Comparison of ENCODE assay signal across 11 mouse cellular contexts in genomic region chr14:121505485-121505860, GRCm38 (mm10). TPM values are rescaled to one million over a fixed set of nuclear protein-coding genes. Genes with fewer than 3 reads are reported as not detected.
A peak's percentile ranks its signal among the peaks of the same experiment; 100 is the strongest.
DNase-seq lines count a peak whose midpoint lies in the region; ATAC-seq lines count a peak whose summit lies in the region.
"Had no signal": no experiment of that assay in that cellular context is flagged by ENCODE, and none has a peak within 500 bp of the region (broad histone marks: within the 10 kb centered on the region; RNA-seq: fewer than 3 reads in every experiment).

No protein-coding gene starts in this region.

- H3K27me3 ChIP-seq in heart, embryonic 10.5 days (ENCODE audit: insufficient read depth, poor library complexity, severe bottlenecking) = peaks cover 49% of the 10 kb centered on the region
- peaks cover 35% of the 10 kb centered on the region for H3K27me3 ChIP-seq in lung, embryonic 15.5 days
- peaks cover 55% of the 10 kb centered on the region for H3K27me3 ChIP-seq in liver, embryonic 12.5 days (replicated peaks)
- H3K27me3 ChIP-seq in stomach, embryonic 15.5 days (replicated peaks) = peaks cover 19% of the 10 kb centered on the region

- DNase-seq in heart, embryonic 10.5 days (ENCODE audit: low spot score) = no peak
- no peak for DNase-seq in heart, adult 11 months
- no peak for DNase-seq in lung, postnatal 4 days
- DNase-seq in layer of hippocampus, adult 11-12 months (ENCODE audit: low spot score) = no peak
- no peak for DNase-seq in thymus, postnatal 10 days (ENCODE audit: low spot score in 2 of 2)
- DNase-seq: gastrocnemius, adult 2 months had no signal

- ATAC-seq in lung, embryonic 15.5 days (ENCODE audit: borderline replicate concordance, extremely low read depth, low FRiP score, low TSS enrichment) = no peak
- ATAC-seq in liver, embryonic 12.5 days = no peak
- ATAC-seq in stomach, embryonic 15.5 days (ENCODE audit: insufficient read depth, low FRiP score, low read depth) = no peak

- 21% methylated on average over 9 of the region's 9 CpGs for WGBS in heart, embryonic 10.5 days
- WGBS in lung, embryonic 15.5 days = 27% methylated on average over 9 of the region's 9 CpGs
- WGBS in liver, embryonic 12.5 days (ENCODE audit: insufficient replicate concordance) = 16% methylated on average over 9 of the region's 9 CpGs
- WGBS in stomach, embryonic 15.5 days = 41% methylated on average over 9 of the region's 9 CpGs

- peaks cover 23% of the 10 kb centered on the region for H3K4me1 ChIP-seq in heart, embryonic 10.5 days
- no peaks in the 10 kb centered on the region for H3K4me1 ChIP-seq in lung, embryonic 15.5 days
- H3K4me1 ChIP-seq in liver, embryonic 12.5 days = no peaks in the 10 kb centered on the region
- no peaks in the 10 kb centered on the region for H3K4me1 ChIP-seq in stomach, embryonic 15.5 days

- peak overlapping the region; percentile 59 for H3K4me2 ChIP-seq in lung, embryonic 15.5 days
- H3K4me2 ChIP-seq in liver, embryonic 12.5 days = peak overlapping the region; percentile 44
- peak overlapping the region; percentile 52; the same call in 1 of the 2 replicates for H3K4me2 ChIP-seq in stomach, embryonic 15.5 days

- no peak overlapping the region for H3K27ac ChIP-seq in heart, embryonic 10.5 days
- H3K27ac ChIP-seq in lung, embryonic 15.5 days = no peak overlapping the region
- H3K27ac ChIP-seq in liver, embryonic 12.5 days = no peak overlapping the region
- H3K27ac ChIP-seq in stomach, embryonic 15.5 days = no peak overlapping the region
- H3K27ac ChIP-seq: gastrocnemius, adult 2 months; neural tube, embryonic 13.5 days had no signal

- no peak overlapping the region for H3K9ac ChIP-seq in lung, embryonic 15.5 days
- H3K9ac ChIP-seq in liver, embryonic 12.5 days = no peak overlapping the region
- no peak overlapping the region for H3K9ac ChIP-seq in stomach, embryonic 15.5 days
- H3K9ac ChIP-seq: neural tube, embryonic 13.5 days had no signal

- no peaks in the 10 kb centered on the region for H3K36me3 ChIP-seq in heart, embryonic 10.5 days
- no peaks in the 10 kb centered on the region for H3K36me3 ChIP-seq in lung, embryonic 15.5 days
- no peaks in the 10 kb centered on the region for H3K36me3 ChIP-seq in liver, embryonic 12.5 days
- no peaks in the 10 kb centered on the region for H3K36me3 ChIP-seq in stomach, embryonic 15.5 days
- H3K36me3 ChIP-seq: neural tube, embryonic 13.5 days had no signal

- no peaks in the 10 kb centered on the region for H3K9me3 ChIP-seq in heart, embryonic 10.5 days
- H3K9me3 ChIP-seq in lung, embryonic 15.5 days = no peaks in the 10 kb centered on the region
- H3K9me3 ChIP-seq in liver, embryonic 12.5 days (replicated peaks) = no peaks in the 10 kb centered on the region
- H3K9me3 ChIP-seq in stomach, embryonic 15.5 days = no peaks in the 10 kb centered on the region
- H3K9me3 ChIP-seq: neural tube, embryonic 13.5 days had no signal

- H3K4me3 ChIP-seq in heart, embryonic 10.5 days = peak overlapping the region; percentile 46
- peak overlapping the region; percentile 28; the same call in 1 of the 2 replicates for H3K4me3 ChIP-seq in lung, embryonic 15.5 days
- H3K4me3 ChIP-seq in liver, embryonic 12.5 days = no peak overlapping the region
- H3K4me3 ChIP-seq in stomach, embryonic 15.5 days (replicated peaks) = peak overlapping the region; percentile 27; the same call in 1 of the 2 replicates
- H3K4me3 ChIP-seq: gastrocnemius, adult 2 months had no signal

RNA-seq across cellular contexts. Expression of gene Slc15a1, which starts 0.4 kb away (rescaled TPM):
- 0.04 TPM in 1 of 2 replicates, not detected in the other for polyA plus RNA-seq in heart, embryonic 10.5 days (2016; fragmentation: Nextera tagmentation; extraction: Ambion mirVana)
- 0.50 and 0.74 TPM in 2 replicates for polyA plus RNA-seq in lung, embryonic 15.5 days (2015; fragmentation: Nextera tagmentation; extraction: Ambion mirVana)
- not detected in 2 replicates for polyA plus RNA-seq in liver, embryonic 12.5 days (2016; fragmentation: Nextera tagmentation; extraction: Ambion mirVana)
- polyA plus RNA-seq in stomach, embryonic 15.5 days (2015; fragmentation: Nextera tagmentation; extraction: Ambion mirVana) = 0.99 and 1.6 TPM in 2 replicates
- polyA plus RNA-seq: embryonic facial prominence, embryonic 11.5 days; neural tube, embryonic 13.5 days had no signal
